Mouse (Mus musculus): ENCODE data around the gene Ildr2.

- TF ChIP-seq CTCF (IDR thresholded peaks at IDR 0.05; ENCODE audit: insufficient read depth, low read depth, low read length) (no peak), POLR2A (IDR thresholded peaks at IDR 0.05; ENCODE audit: insufficient read depth, low read depth, low read length) (no peak)
Measured at GRCm38 (mm10) chr1:166308471-166308850, 54.5 kb downstream of the Ildr2 start.

All from olfactory bulb, adult 2 months (tissue).